Mouse (Mus musculus): ENCODE data around the gene Josd2. TPM values are rescaled to one million over a fixed set of nuclear protein-coding genes. Genes with fewer than 3 reads are reported as not detected.

Josd2 gene
- polyA plus RNA-seq, 1 experiment from 2014 or later, result 64.9 TPM

DNA sequence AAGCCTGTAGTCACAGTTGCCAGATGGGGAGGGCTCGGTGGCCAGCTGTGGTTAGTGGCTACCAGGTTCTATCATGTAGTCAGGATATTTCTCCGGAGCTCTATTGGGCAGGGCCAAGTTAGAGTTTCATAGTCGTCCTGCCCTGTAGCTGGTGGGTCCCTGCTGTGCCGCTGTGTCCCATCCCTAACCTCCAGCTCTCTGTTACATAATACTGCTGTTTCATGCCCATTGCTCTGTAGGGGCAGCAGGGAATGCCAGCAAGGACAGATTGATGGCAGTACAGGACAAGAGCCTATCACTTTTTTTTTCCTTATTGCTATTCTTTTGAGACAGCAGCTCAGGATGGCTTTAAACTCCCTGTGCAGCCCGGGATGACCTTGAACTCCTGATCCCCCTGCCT lies 32.0 kb upstream of the Josd2 start:
- Histone ChIP-seq H3K4me2 (replicated peaks; ENCODE audit: low read depth, low read length) (no peak overlapping the region), H3K4me3 (ENCODE audit: low read length) (no peak overlapping the region), H3K9ac (ENCODE audit: low read depth, low read length) (no peak overlapping the region), H3K36me3 (ENCODE audit: control insufficient read depth, insufficient read depth, low read length) (no peaks in the 10 kb centered on the region), H3K27ac (ENCODE audit: low read depth, low read length) (no peak overlapping the region), H3K9me3 (ENCODE audit: control insufficient read depth, low read length) (no peaks in the 10 kb centered on the region), H3K4me1 (ENCODE audit: control insufficient read depth, insufficient read depth, low read length) (no peaks in the 10 kb centered on the region), H3K27me3 (ENCODE audit: control insufficient read depth, insufficient read depth, low read length) (peaks cover 33% of the 10 kb centered on the region)
- no peak for ATAC-seq (ENCODE audit: low FRiP score, low TSS enrichment)
- WGBS, result 64% methylated on average over 5 of the region's 5 CpGs

DNA sequence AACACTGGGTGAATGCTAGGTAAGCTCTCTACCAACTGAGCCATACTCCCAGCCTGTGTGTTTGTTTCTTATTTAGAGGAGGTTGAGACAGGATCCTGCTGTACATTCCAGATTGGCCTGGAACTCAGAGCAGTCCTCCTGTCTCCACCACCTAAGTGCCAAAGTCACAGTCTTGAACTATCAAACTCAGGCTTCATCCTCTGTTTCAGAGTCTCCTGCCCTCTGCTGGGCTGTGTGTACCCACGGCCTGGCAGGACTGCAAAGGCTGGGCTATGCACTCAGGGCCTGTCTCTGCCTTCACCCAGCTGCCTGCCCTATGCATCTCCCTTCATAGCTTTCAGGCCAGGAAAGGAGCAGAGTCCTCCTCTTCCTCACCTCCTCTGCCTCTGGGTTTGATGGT lies 31.5 kb upstream of the Josd2 start:
- no peak for ATAC-seq (ENCODE audit: low FRiP score, low TSS enrichment)
- no peak overlapping the region for H3K4me3 ChIP-seq (ENCODE audit: low read length)
- 9% methylated on average over 1 of the region's 1 CpGs for WGBS
- H3K4me2 ChIP-seq (replicated peaks; ENCODE audit: low read depth, low read length), result no peak overlapping the region
- H3K9ac ChIP-seq (ENCODE audit: low read depth, low read length), result no peak overlapping the region
- H3K36me3 ChIP-seq (ENCODE audit: control insufficient read depth, insufficient read depth, low read length), result no peaks in the 10 kb centered on the region
- H3K4me1 ChIP-seq (ENCODE audit: control insufficient read depth, insufficient read depth, low read length), result no peaks in the 10 kb centered on the region
- H3K27ac ChIP-seq (ENCODE audit: low read depth, low read length), result no peak overlapping the region
- peaks cover 34% of the 10 kb centered on the region for H3K27me3 ChIP-seq (ENCODE audit: control insufficient read depth, insufficient read depth, low read length)
- H3K9me3 ChIP-seq (ENCODE audit: control insufficient read depth, low read length), result no peaks in the 10 kb centered on the region

DNA sequence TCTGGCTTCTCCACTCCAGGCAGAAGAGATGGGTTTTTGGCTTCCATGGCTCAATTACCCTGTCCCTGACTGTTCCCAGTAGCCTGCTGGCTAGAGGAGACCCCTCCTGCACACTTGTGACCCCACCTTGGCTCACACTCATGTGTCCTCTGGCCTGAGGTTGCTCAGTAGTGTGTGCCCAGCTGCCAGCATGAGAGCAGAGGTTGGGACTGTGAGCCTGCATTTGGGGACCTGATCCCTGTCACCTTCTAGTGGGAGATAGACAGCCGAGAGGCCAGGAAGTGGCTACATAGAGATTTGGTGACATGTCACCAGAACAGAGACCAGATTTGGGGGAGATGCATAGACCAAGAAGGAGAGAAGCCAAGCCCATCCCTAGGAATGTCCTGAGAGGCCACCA lies 30.6 kb upstream of the Josd2 start:
- Histone ChIP-seq H3K4me1 (ENCODE audit: control insufficient read depth, insufficient read depth, low read length) (peaks cover 6% of the 10 kb centered on the region), H3K4me2 (replicated peaks; ENCODE audit: low read depth, low read length) (no peak overlapping the region), H3K4me3 (ENCODE audit: low read length) (no peak overlapping the region), H3K9ac (ENCODE audit: low read depth, low read length) (no peak overlapping the region), H3K9me3 (ENCODE audit: control insufficient read depth, low read length) (no peaks in the 10 kb centered on the region), H3K36me3 (ENCODE audit: control insufficient read depth, insufficient read depth, low read length) (no peaks in the 10 kb centered on the region), H3K27ac (ENCODE audit: low read depth, low read length) (no peak overlapping the region), H3K27me3 (ENCODE audit: control insufficient read depth, insufficient read depth, low read length) (peaks cover 34% of the 10 kb centered on the region)
- ATAC-seq (ENCODE audit: low FRiP score, low TSS enrichment), result no peak
- WGBS, result 71% methylated on average over 1 of the region's 1 CpGs

DNA sequence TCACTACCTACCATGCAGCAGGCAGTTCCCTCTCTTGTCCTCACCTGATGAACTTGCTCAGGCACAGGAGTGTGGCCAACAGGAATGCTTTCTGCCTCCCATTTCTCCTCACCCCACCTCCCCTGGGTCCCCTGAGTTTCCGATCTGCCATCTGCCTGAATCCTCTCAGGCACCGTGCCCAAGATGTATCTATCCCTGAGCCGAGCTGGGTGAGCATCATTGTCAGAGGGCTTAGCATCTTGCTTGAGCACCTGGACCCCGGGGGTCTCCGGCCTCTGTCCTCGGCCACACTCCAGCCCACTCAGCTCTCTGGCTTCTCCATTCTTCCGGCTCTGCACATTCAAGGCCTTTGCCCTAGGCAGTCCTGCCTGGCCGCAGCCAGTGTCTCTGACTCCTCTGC lies 29.8 kb upstream of the Josd2 start:
- Histone ChIP-seq H3K4me2 (replicated peaks; ENCODE audit: low read depth, low read length) (no peak overlapping the region), H3K4me3 (ENCODE audit: low read length) (no peak overlapping the region), H3K27me3 (ENCODE audit: control insufficient read depth, insufficient read depth, low read length) (peaks cover 39% of the 10 kb centered on the region), H3K9ac (ENCODE audit: low read depth, low read length) (no peak overlapping the region), H3K9me3 (ENCODE audit: control insufficient read depth, low read length) (no peaks in the 10 kb centered on the region), H3K4me1 (ENCODE audit: control insufficient read depth, insufficient read depth, low read length) (peaks cover 12% of the 10 kb centered on the region), H3K27ac (ENCODE audit: low read depth, low read length) (no peak overlapping the region), H3K36me3 (ENCODE audit: control insufficient read depth, insufficient read depth, low read length) (no peaks in the 10 kb centered on the region)
- ATAC-seq (ENCODE audit: low FRiP score, low TSS enrichment), result no peak
- WGBS, result 63% methylated on average over 8 of the region's 8 CpGs

DNA sequence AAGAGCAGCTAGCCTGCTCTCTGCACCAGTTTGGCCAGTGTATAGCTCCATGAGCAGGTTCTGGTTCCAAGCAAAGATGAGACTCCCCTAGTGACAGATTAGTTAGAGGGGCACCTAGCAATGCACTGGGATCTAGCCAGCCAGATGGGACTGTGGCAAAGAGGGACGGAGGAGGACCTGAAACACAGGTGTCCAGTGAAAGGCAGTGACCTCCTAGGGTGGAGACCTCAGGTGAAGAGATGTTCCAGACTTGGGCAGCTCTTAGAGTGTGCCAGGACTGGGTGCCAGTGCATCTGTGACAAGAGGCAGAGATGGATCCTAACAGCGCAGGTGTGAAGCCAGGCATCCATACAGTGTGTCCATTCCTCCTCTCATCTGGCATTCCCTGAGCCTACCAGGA lies 28.1 kb upstream of the Josd2 start:
- 66% methylated on average over 2 of the region's 2 CpGs for WGBS
- no peak overlapping the region for H3K4me3 ChIP-seq (ENCODE audit: low read length)
- H3K9me3 ChIP-seq (ENCODE audit: control insufficient read depth, low read length), result no peaks in the 10 kb centered on the region
- H3K27me3 ChIP-seq (ENCODE audit: control insufficient read depth, insufficient read depth, low read length), result peaks cover 57% of the 10 kb centered on the region
- peaks cover 12% of the 10 kb centered on the region for H3K4me1 ChIP-seq (ENCODE audit: control insufficient read depth, insufficient read depth, low read length)
- no peak overlapping the region for H3K9ac ChIP-seq (ENCODE audit: low read depth, low read length)
- H3K36me3 ChIP-seq (ENCODE audit: control insufficient read depth, insufficient read depth, low read length), result no peaks in the 10 kb centered on the region
- no peak overlapping the region for H3K4me2 ChIP-seq (replicated peaks; ENCODE audit: low read depth, low read length)
- ATAC-seq (ENCODE audit: low FRiP score, low TSS enrichment), result no peak
- H3K27ac ChIP-seq (ENCODE audit: low read depth, low read length), result no peak overlapping the region

DNA sequence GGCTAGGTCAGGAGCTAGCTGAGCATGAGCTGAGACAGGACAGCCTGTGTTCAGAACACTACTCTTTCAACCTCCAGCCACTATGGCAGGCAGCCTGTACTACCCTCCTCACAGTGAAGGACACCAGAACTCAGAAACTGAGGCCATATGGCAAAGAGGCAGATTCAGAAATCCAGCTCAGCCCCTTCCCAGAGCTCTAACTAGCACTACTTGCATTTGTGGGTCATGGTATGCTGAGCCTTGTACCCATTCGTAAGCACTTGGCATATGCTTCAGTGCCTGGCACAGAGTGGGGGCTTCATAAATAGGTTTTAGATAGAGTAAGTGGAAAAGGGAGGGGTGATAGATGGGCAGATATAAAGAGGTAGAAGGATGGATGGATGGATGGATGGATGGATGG lies 27.3 kb upstream of the Josd2 start:
- no peak for ATAC-seq (ENCODE audit: low FRiP score, low TSS enrichment)
- Histone ChIP-seq H3K4me3 (ENCODE audit: low read length) (no peak overlapping the region), H3K36me3 (ENCODE audit: control insufficient read depth, insufficient read depth, low read length) (no peaks in the 10 kb centered on the region), H3K9ac (ENCODE audit: low read depth, low read length) (no peak overlapping the region), H3K27me3 (ENCODE audit: control insufficient read depth, insufficient read depth, low read length) (peaks cover 65% of the 10 kb centered on the region), H3K4me2 (replicated peaks; ENCODE audit: low read depth, low read length) (no peak overlapping the region), H3K4me1 (ENCODE audit: control insufficient read depth, insufficient read depth, low read length) (peaks cover 12% of the 10 kb centered on the region), H3K9me3 (ENCODE audit: control insufficient read depth, low read length) (no peaks in the 10 kb centered on the region), H3K27ac (ENCODE audit: low read depth, low read length) (no peak overlapping the region)
- WGBS, result 89% methylated on average over 1 of the region's 1 CpGs

DNA sequence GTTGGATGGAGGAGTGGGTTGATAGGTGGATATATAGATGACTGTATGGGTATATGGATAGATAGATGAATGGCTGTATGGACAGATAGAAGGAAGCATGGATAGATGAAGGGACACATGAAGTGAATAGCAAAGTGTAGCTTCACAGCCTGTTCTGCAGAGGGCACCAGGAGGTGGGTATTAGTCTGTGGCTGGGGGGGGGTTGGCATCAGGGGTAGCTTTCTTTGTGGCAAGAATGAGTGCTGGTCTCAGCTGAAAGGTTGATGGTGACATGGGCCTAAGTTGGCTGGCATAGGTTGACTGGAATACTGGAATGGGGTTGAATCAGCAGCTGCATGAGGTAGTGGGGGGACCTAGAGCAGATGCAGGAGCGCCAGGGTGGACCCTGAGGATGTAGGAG lies 26.6 kb upstream of the Josd2 start:
- Histone ChIP-seq H3K27ac (ENCODE audit: low read depth, low read length) (no peak overlapping the region), H3K4me2 (replicated peaks; ENCODE audit: low read depth, low read length) (no peak overlapping the region), H3K36me3 (ENCODE audit: control insufficient read depth, insufficient read depth, low read length) (no peaks in the 10 kb centered on the region), H3K4me3 (ENCODE audit: low read length) (no peak overlapping the region), H3K4me1 (ENCODE audit: control insufficient read depth, insufficient read depth, low read length) (peaks cover 12% of the 10 kb centered on the region), H3K27me3 (ENCODE audit: control insufficient read depth, insufficient read depth, low read length) (peaks cover 72% of the 10 kb centered on the region), H3K9me3 (ENCODE audit: control insufficient read depth, low read length) (no peaks in the 10 kb centered on the region), H3K9ac (ENCODE audit: low read depth, low read length) (no peak overlapping the region)
- ATAC-seq (ENCODE audit: low FRiP score, low TSS enrichment), result no peak
- WGBS, result 0% methylated on average over 1 of the region's 1 CpGs

DNA sequence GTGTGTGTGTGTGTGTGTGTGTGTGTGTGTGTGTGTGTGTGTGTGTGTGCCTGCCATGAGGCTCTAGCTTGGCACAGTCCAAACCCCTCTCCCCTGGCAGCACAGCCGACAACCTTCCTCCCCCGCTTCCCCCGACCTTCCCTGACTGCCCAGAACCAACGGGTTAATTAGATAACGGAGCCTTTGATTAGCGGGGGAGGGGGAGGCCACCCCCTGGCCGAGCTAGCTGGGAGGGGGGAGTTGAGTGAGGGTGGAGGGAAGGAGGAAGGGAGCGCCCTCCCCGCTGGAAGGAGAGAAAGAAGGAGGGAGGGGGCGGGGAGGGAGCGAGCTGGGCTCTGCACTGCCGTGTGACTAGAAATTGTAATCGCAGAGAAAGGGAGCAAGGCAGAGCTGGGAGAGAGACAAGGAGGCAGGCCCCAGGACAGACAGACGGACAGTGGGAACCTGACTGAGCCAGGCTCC lies 26.1 kb upstream of the Josd2 start:
- Histone ChIP-seq H3K27me3 (ENCODE audit: control insufficient read depth, insufficient read depth, low read length) (peaks cover 77% of the 10 kb centered on the region), H3K27ac (ENCODE audit: low read depth, low read length) (no peak overlapping the region), H3K36me3 (ENCODE audit: control insufficient read depth, insufficient read depth, low read length) (no peaks in the 10 kb centered on the region), H3K4me1 (ENCODE audit: control insufficient read depth, insufficient read depth, low read length) (peaks cover 12% of the 10 kb centered on the region), H3K9me3 (ENCODE audit: control insufficient read depth, low read length) (no peaks in the 10 kb centered on the region), H3K4me2 (replicated peaks; ENCODE audit: low read depth, low read length) (peak overlapping the region; percentile 35), H3K9ac (ENCODE audit: low read depth, low read length) (peak overlapping the region; percentile 47; the same call in 1 of the 2 replicates), H3K4me3 (ENCODE audit: low read length) (peak overlapping the region; percentile 24; the same call in 1 of the 2 replicates)
- whole genome bisulfite sequencing, result 2% methylated on average over 14 of the region's 14 CpGs
- peak; percentile 29; the same call in 1 of the 2 replicates for ATAC-seq (ENCODE audit: low FRiP score, low TSS enrichment)

DNA sequence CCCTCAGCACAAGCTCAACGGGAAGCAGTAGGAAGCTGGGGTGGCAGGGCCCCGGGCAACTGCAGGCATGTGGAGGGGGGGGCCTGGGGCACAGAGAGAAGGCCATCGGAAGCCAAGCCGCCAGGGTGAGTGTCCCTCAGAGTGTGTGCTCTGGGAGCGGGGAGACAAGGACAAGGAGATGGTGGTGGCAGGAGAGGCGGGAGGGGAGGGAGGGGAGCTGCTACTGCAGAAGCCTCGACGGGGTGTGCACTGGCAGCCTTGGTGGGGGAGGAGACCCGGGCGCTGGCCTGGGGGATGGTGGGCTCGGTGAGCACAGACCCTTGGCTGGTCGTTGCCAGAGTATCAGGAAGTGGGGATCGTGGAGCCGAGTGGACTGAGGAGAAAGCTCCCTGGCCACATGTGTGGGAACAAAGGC lies 25.4 kb upstream of the Josd2 start:
- ATAC-seq (ENCODE audit: low FRiP score, low TSS enrichment), result no peak
- 1% methylated on average over 12 of the region's 14 CpGs for WGBS
- Histone ChIP-seq H3K4me3 (ENCODE audit: low read length) (peak overlapping the region; percentile 24), H3K27ac (ENCODE audit: low read depth, low read length) (no peak overlapping the region), H3K27me3 (ENCODE audit: control insufficient read depth, insufficient read depth, low read length) (peaks cover 77% of the 10 kb centered on the region), H3K9ac (ENCODE audit: low read depth, low read length) (peak overlapping the region; percentile 47), H3K36me3 (ENCODE audit: control insufficient read depth, insufficient read depth, low read length) (no peaks in the 10 kb centered on the region), H3K9me3 (ENCODE audit: control insufficient read depth, low read length) (no peaks in the 10 kb centered on the region), H3K4me2 (replicated peaks; ENCODE audit: low read depth, low read length) (peak overlapping the region; percentile 35), H3K4me1 (ENCODE audit: control insufficient read depth, insufficient read depth, low read length) (peaks cover 12% of the 10 kb centered on the region)
